Mouse (Mus musculus) left cerebral cortex, postnatal 14 days (tissue): ENCODE results near the gene Macrod2. TPM values are rescaled to one million over a fixed set of nuclear protein-coding genes. Genes with fewer than 3 reads are reported as not detected.
A peak's percentile ranks its signal among the peaks of the same experiment; 100 is the strongest.

ENCODE experiments used
- DNase-seq, 2 experiments: peaks; one replicate each; pipeline ENCODE4 v3.0.0; 2021 to 2022; ENCODE audit warnings: low spot score in 2 of 2, mixed read lengths in 1 of 2
- intact Hi-C: fragments of 180-260 bp; cut with DNase I; formaldehyde crosslinking; loops from one replicate; pipeline ENCODE4 v1.15.1; 2025
- total RNA-seq, 2 experiments: library from RNA; stranded (reverse); gene quantifications; 2 replicates each; pipeline ENCODE4 v1.2.3; 2021

The Macrod2 gene
- total RNA-seq, 2 experiments from 2014 or later: 52.7 to 55.7 TPM

- intact Hi-C loops: no loop called here
- no peak for DNase-seq
Measured at GRCm38 (mm10) chr2:142264697-142265096, 1869.6 kb downstream of the Macrod2 start.

DNA sequence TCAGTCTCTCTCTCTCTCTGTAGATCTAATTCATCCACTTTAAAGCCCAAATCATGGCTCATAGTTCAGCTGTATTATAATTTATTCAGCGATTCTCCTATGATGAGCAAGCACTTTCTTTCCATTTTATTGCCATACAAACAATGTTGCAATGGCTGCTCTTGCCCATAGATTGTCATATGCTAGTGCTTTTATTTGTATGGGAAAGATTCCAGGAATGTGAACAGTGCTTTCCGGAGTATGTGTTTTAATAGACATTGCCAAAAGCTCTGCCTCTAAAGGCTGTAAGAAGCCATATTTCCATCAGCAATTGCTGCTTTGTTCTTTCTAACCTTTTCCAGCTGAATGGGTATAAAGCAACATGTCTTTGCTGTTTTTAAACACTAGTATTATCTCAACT is 1872.7 kb downstream of the Macrod2 start:
- no peak for DNase-seq
- intact Hi-C loops: no loop called here

- intact Hi-C loops: no loop called here
Measured at GRCm38 (mm10) chr2:142286761-142287160, 1891.7 kb downstream of the Macrod2 start.

DNA sequence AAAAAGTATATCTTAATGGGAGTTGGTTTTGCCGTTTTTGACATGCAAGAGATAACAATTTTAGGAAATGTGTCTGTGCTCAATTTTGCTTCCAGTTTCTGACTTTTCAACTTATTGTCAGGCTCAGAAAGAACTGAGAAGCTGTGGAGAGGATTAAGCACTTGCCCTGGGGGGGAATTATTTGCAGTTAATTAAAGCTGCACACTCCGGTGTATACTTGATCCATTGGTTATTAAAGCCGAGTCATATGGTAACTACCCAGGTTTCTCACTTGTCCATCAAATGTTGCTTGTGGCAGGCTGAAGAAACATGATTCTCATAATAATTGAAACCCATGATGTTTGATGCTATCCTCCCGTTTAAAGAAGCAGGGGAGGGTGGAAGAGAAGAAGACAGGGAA is 1899.7 kb downstream of the Macrod2 start:
- intact Hi-C loops: no loop called here
- no peak for DNase-seq

More at GRCm38 (mm10) chr2:142286761-142287160, 1891.7 kb downstream of the Macrod2 start:
- no peak for DNase-seq

GRCm38 (mm10) chr2:142303098-142303911 is 1908.2 kb downstream of the Macrod2 start:
- intact Hi-C loops: no loop called here
- no peak for DNase-seq

DNA sequence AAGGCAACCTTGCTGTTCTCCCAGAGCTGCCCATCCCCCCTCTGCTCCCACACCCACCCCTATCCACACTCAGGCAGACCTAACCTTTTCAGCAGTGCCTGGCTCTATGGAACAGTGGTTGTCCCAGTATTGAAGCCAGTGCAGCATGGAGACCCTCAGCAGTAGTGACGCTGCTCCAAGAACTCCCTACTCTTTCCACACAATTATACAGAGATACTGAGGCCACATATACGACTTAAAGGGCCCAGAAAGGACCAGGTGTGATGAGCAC is 1908.7 kb downstream of the Macrod2 start:
- intact Hi-C loops: no loop called here

GRCm38 (mm10) chr2:142323158-142323557 is 1928.0 kb downstream of the Macrod2 start:
- no peak for DNase-seq
- intact Hi-C loops: no loop called here

More for the DNA sequence above, 1908.7 kb downstream of the Macrod2 start:
- no peak for DNase-seq

GRCm38 (mm10) chr2:142326737-142327136 is 1931.6 kb downstream of the Macrod2 start:
- intact Hi-C loops: no loop called here
- no peak for DNase-seq

GRCm38 (mm10) chr2:142329761-142330160 is 1934.7 kb downstream of the Macrod2 start:
- intact Hi-C loops: no loop called here
- no peak for DNase-seq

- intact Hi-C loops: no loop called here
- peak; percentile 40 to 66 for DNase-seq
Measured at GRCm38 (mm10) chr2:142334441-142335102, 1939.5 kb downstream of the Macrod2 start.

DNA sequence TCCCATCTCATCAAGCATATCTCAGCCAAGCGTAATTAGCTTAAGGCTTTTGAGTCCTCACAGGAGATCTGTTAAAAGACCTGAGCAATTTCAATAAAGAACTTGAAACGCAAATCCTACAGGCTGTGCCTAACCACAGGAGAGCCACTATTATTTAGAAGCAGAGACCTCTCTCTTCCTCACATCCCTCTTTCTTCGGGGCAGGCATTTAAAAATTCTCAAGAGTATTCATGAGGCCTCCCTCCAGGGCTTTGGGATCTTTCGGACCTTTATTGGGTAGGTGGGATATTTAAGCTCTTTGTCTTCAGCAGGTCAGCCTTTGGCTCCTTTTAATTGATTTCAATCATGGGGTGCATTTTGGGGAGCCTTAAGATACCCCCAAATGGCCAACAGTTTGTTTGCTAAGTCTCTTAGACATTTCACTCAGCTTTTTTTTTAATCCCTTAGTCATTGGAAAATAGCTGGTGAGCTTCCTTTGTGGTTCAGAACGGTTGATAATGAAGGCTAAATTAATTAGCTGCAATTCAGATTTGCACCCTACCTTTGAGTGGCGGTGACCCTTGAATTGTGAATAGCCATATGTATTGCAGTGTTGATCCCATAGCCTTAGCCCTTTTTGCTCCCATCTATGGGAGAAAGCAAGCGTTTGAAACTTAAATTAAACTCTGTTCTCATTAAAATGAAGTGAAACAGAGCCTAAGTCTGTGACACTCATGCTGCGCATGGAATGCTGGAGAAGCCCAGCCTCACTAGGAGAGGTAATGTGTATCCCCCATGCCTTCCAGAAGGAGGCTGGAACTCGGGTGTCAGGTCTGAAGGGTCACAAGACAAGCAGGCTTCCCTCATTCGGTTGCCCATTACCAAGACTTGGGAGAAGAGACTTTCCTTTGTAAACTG is 1940.2 kb downstream of the Macrod2 start:
- DNase-seq: no peak
- intact Hi-C loops: no loop called here

GRCm38 (mm10) chr2:142344021-142344420 is 1948.9 kb downstream of the Macrod2 start:
- intact Hi-C loops: no loop called here
- no peak for DNase-seq

GRCm38 (mm10) chr2:142344758-142345157 is 1949.6 kb downstream of the Macrod2 start:
- DNase-seq: no peak
- intact Hi-C loops: no loop called here

GRCm38 (mm10) chr2:142349805-142350204 is 1954.7 kb downstream of the Macrod2 start:
- intact Hi-C loops: no loop called here
- no peak for DNase-seq

DNA sequence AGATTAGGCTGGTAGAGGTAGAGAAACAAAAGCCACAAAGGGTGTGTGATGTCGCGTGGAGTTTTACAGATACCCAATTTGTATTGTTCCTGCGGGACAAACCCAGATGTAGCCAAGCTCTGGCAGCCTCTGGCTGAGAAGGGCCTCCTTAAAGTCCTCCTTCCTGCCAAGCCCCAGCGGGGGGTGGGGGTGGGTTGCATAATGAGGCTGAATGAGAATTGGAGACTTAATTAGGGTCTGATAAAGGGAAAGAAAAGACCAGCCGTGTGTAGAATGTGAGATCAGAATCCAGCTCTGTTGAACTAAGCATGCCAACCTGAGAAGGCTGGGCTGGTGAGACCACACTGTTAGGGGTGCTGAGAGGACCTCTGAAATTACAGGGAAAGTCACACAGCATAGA is 1967.8 kb downstream of the Macrod2 start:
- peak in 1 of 2 experiments; percentile 27 for DNase-seq
- intact Hi-C loops: no loop called here

DNA sequence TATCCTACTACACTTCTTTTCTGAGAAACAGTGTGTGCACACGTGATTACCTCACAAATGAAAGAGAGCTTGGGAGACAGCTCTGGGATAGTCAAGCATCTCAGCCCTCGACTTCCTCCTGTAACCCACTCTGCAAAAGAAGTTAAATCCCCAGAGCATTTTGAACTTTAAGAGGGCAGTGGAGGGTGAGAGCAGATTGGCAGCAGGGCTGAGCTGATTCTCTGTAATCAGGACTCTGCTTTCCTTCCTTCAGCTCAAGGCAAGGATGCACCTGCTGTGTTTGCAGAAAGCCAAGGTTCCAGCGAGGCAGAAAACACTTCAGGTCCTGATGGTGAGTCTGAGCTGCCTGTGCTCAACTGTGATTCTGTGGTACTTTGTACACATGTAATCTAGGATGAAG is 1978.9 kb downstream of the Macrod2 start:
- no peak for DNase-seq
- intact Hi-C loops: no loop called here

DNA sequence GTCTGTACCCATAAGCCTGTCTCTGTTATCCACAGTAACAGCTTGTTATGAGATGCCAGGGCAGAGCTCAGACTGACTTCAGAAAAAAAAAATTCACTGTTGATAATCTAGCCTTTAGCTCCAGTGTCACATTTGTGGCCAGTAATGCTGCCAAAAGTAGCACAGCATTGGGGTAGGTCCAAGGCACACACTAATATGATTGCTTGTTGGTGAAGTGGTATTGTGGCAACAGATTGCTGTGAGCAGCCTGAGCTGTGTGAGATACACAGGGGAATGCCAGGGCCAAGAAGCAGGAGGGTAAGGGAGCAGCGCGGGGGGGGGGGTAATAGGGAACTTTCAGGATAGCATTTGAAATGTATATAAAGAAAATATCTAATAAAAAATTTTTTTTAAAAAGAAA is 1985.5 kb downstream of the Macrod2 start:
- no peak for DNase-seq
- intact Hi-C loops: no loop called here

- intact Hi-C loops: no loop called here
- DNase-seq: no peak
Measured at GRCm38 (mm10) chr2:142381081-142381579, 1986.0 kb downstream of the Macrod2 start.

DNA sequence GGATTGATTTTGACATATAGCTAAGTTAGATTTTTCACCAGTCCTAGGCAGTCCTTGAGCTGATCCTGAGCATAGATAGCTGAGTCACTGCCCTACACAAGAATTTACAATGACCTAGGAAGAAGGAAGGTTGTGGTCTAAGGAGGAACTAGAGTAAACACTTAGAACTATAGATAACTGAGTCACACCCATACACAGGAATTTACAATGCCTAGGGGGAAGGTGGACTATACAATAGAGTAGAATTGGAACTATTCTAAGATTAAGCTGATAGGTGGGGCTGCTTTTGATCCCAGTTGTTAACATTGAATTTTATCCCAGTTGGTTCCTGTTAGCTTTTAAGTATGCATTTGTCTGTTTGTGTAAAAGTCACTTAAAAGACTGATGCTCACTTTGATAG is 1998.4 kb downstream of the Macrod2 start:
- no peak for DNase-seq
- intact Hi-C loops: no loop called here

DNA sequence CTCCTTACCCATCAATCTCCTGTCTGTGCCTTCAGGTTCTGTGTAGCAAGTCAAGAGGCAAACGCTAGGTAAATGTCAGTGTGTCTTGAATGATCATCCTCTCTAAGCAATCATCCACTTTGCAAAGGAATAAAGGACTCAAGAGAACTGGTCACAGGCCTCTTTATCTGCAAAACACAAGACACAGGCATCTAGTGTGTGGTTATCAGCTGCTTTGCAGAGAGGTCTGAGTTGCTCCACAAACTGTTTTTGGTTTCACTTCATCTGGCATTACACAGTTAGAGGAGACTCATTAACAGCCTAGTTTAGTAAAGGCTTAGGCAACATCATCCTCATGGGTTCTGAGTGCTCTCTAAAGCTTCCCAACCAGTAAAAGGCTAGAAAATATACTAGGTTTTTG is 2004.4 kb downstream of the Macrod2 start:
- no peak for DNase-seq
- intact Hi-C loops: no loop called here
